Mouse (Mus musculus) adrenal gland (tissue): Measurements from ENCODE around the gene Slco2a1.

Experiments
- intact Hi-C: fragments of 180-260 bp; cut with DNase I; formaldehyde crosslinking; loops from one replicate; pipeline ENCODE4 v1.15.1; 2025

Gene Slco2a1

GRCm38 (mm10) chr9:102981791-102982190, 6.7 kb upstream of the Slco2a1 start:
- intact Hi-C loops = no loop called here

- intact Hi-C loops = no loop called here
Measured at GRCm38 (mm10) chr9:102982376-102982775, 6.1 kb upstream of the Slco2a1 start.

- intact Hi-C loops = no loop called here
Measured at GRCm38 (mm10) chr9:102985111-102985510, 3.4 kb upstream of the Slco2a1 start.

GRCm38 (mm10) chr9:102985939-102986338, 2.6 kb upstream of the Slco2a1 start:
- intact Hi-C loops = no loop called here

GRCm38 (mm10) chr9:102990306-102991133, 2.0 kb downstream of the Slco2a1 start:
- intact Hi-C loops = no loop called here

GRCm38 (mm10) chr9:102991134-102991406, 2.6 kb downstream of the Slco2a1 start:
- intact Hi-C loops = no loop called here

GRCm38 (mm10) chr9:102992877-102993276, 4.4 kb downstream of the Slco2a1 start:
- intact Hi-C loops = no loop called here

- intact Hi-C loops = no loop called here
Measured at GRCm38 (mm10) chr9:102993764-102994163, 5.3 kb downstream of the Slco2a1 start.

- intact Hi-C loops = no loop called here
Measured at GRCm38 (mm10) chr9:102995800-102996635, 7.5 kb downstream of the Slco2a1 start.

GRCm38 (mm10) chr9:103000384-103000783, 11.9 kb downstream of the Slco2a1 start:
- intact Hi-C loops = no loop called here

GRCm38 (mm10) chr9:103004343-103004742, 15.8 kb downstream of the Slco2a1 start:
- intact Hi-C loops = no loop called here

GRCm38 (mm10) chr9:103007699-103008078, 19.2 kb downstream of the Slco2a1 start:
- intact Hi-C loops = no loop called here

GRCm38 (mm10) chr9:103008079-103008855, 19.8 kb downstream of the Slco2a1 start:
- intact Hi-C loops = no loop called here

GRCm38 (mm10) chr9:103010161-103010560, 21.6 kb downstream of the Slco2a1 start:
- intact Hi-C loops = no loop called here

GRCm38 (mm10) chr9:103013366-103013765, 24.9 kb downstream of the Slco2a1 start:
- intact Hi-C loops = loop anchor here (2.0 kb wide), 1 partner anchor 77 kb away; no protein-coding TSS in a partner anchor

GRCm38 (mm10) chr9:103014686-103015085, 26.2 kb downstream of the Slco2a1 start:
- intact Hi-C loops = no loop called here

- intact Hi-C loops = no loop called here
Measured at GRCm38 (mm10) chr9:103024116-103024515, 35.6 kb downstream of the Slco2a1 start.

GRCm38 (mm10) chr9:103027150-103027889, 38.8 kb downstream of the Slco2a1 start:
- intact Hi-C loops = no loop called here

- intact Hi-C loops = no loop called here
Measured at GRCm38 (mm10) chr9:103029012-103029411, 40.5 kb downstream of the Slco2a1 start.

GRCm38 (mm10) chr9:103030041-103030440, 41.5 kb downstream of the Slco2a1 start:
- intact Hi-C loops = no loop called here

- intact Hi-C loops = no loop called here
Measured at GRCm38 (mm10) chr9:103031211-103031610, 42.7 kb downstream of the Slco2a1 start.
